Mouse (Mus musculus) liver, embryonic 16.5 days (tissue): Measurements from ENCODE around the gene Prkn. TPM values are rescaled to one million over a fixed set of nuclear protein-coding genes. Genes with fewer than 3 reads are reported as not detected.

Experiments
- ATAC-seq: fragments of 200-750 bp; cut with Nextera tagmentation; 2 replicates; pipeline ENCODE4 v1.8.0; 2017; ENCODE audit warnings: low read depth, mild to moderate bottlenecking, moderate number of reproducible peaks, moderate library complexity
- H3K27ac ChIP-seq: fragments of 300-500 bp; sonication (generic); 2 replicates; pipeline ENCODE4 v1.5.1; 2014; ENCODE audit warnings: mild to moderate bottlenecking, low read length
- H3K27me3 ChIP-seq: fragments of 300-500 bp; sonication (generic); 2 replicates; pipeline ENCODE4 v1.6.1; 2014; ENCODE audit warnings: low read depth, low read length, mixed read lengths; ENCODE audit not compliant: control insufficient read depth, insufficient read depth
- H3K36me3 ChIP-seq: fragments of 300-500 bp; sonication (generic); 2 replicates; pipeline ENCODE4 v1.6.1; 2014; ENCODE audit warnings: mild to moderate bottlenecking; ENCODE audit not compliant: control insufficient read depth, insufficient read depth
- H3K4me1 ChIP-seq: fragments of 300-500 bp; sonication (generic); 2 replicates; pipeline ENCODE4 v1.6.1; 2014; ENCODE audit warnings: low read depth, low read length, mixed read lengths; ENCODE audit not compliant: control insufficient read depth
- H3K4me2 ChIP-seq: fragments of 300-500 bp; sonication (generic); 2 replicates; pipeline ENCODE4 v1.6.1; 2014; ENCODE audit warnings: low read depth, low read length, mixed read lengths
- H3K4me3 ChIP-seq: fragments of 300-500 bp; sonication (generic); 2 replicates; pipeline ENCODE4 v1.5.1; 2014; ENCODE audit warnings: low read depth, mild to moderate bottlenecking, low read length
- H3K9ac ChIP-seq: fragments of 300-500 bp; sonication (generic); 2 replicates; pipeline ENCODE4 v1.6.1; 2014; ENCODE audit warnings: low read depth, low read length
- H3K9me3 ChIP-seq: fragments of 300-500 bp; sonication (generic); replicated peaks from 2 replicates; pipeline ENCODE4 v1.6.1; 2016; ENCODE audit warnings: low read length; ENCODE audit not compliant: control insufficient read depth
- WGBS: fragments of 180-500 bp; shearing (Covaris S2); extraction: QIAGEN DNeasy Blood & Tissue Kit; methylation state at CpG from one replicate; pipeline ENCODE4 v1.1.7; 2014; ENCODE audit not compliant: insufficient replicate concordance; 5-methylcytosine and 5-hydroxymethylcytosine counted together
- polyA plus RNA-seq: library from polyadenylated mRNA; unstranded; fragments of >200 nt; fragmentation: Nextera tagmentation; extraction: Ambion mirVana; gene quantifications from 2 replicates; pipeline ENCODE4 v1.2.1, GENCODE M21; 2015

The Prkn gene
- polyA plus RNA-seq, 1 experiment from 2014 or later = 0.70 TPM

DNA sequence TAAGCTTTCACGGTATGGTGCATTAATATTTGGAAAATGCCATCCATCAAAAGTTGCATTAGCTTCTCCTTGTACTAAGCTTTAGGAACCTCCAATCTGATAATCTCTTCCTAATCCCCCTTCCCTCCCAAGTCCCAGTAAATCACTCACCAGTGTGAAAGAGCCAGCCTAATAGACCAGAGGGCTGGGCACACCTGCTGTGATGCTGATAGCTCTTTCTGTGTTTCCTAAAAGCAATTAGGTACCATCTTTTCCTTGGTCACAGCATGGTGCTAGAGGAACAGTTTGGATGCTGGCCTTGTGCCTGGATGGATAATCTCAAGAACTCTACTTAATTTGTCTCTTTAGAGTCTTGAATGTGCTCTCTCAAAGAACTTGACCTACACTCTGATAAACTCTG is 287.0 kb downstream of the Prkn start:
- Histone ChIP-seq H3K4me3 (no peak overlapping the region), H3K36me3 (no peaks in the 10 kb centered on the region), H3K4me1 (no peaks in the 10 kb centered on the region), H3K4me2 (no peak overlapping the region), H3K27me3 (no peaks in the 10 kb centered on the region), H3K9ac (no peak overlapping the region), H3K27ac (no peak overlapping the region), H3K9me3 (no peaks in the 10 kb centered on the region)
- no peak for ATAC-seq
- WGBS = 58% methylated on average over 1 of the region's 1 CpGs

DNA sequence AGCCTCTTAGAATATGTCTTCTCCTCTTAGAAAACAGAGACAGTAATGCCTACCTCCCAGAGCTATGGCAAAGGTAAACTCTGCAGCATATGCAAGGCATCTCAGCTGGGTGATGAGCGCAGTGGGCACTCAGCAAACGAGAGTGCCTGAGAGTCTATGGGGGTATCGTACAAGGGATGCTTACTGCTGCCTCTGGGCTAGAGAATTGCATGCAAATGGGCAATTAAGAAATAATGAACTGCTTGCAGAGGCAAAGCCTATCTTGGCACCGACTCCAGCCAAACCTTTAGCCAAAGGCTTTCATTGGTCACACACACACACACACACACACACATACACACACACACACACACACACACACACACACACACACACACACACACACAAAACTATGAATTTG is 290.7 kb downstream of the Prkn start:
- H3K36me3 ChIP-seq = no peaks in the 10 kb centered on the region
- no peak overlapping the region for H3K4me2 ChIP-seq
- no peaks in the 10 kb centered on the region for H3K9me3 ChIP-seq
- H3K27ac ChIP-seq = no peak overlapping the region
- H3K9ac ChIP-seq = no peak overlapping the region
- H3K4me3 ChIP-seq = no peak overlapping the region
- ATAC-seq = no peak
- no peaks in the 10 kb centered on the region for H3K27me3 ChIP-seq
- no peaks in the 10 kb centered on the region for H3K4me1 ChIP-seq
- 63% methylated on average over 4 of the region's 4 CpGs for WGBS

GRCm38 (mm10) chr17:11142321-11142720 is 302.1 kb downstream of the Prkn start:
- no peak overlapping the region for H3K9ac ChIP-seq
- H3K4me1 ChIP-seq = no peaks in the 10 kb centered on the region
- no peak overlapping the region for H3K4me3 ChIP-seq
- ATAC-seq = no peak
- H3K9me3 ChIP-seq = no peaks in the 10 kb centered on the region
- H3K36me3 ChIP-seq = no peaks in the 10 kb centered on the region
- no peak overlapping the region for H3K4me2 ChIP-seq
- WGBS = 56% methylated on average over 5 of the region's 5 CpGs
- H3K27ac ChIP-seq = no peak overlapping the region
- no peaks in the 10 kb centered on the region for H3K27me3 ChIP-seq

GRCm38 (mm10) chr17:11156119-11156518 is 315.9 kb downstream of the Prkn start:
- Histone ChIP-seq H3K9ac (no peak overlapping the region), H3K27ac (no peak overlapping the region), H3K36me3 (no peaks in the 10 kb centered on the region), H3K27me3 (no peaks in the 10 kb centered on the region), H3K4me1 (no peaks in the 10 kb centered on the region), H3K4me2 (no peak overlapping the region), H3K9me3 (no peaks in the 10 kb centered on the region), H3K4me3 (no peak overlapping the region)
- WGBS = 69% methylated on average over 3 of the region's 3 CpGs
- no peak for ATAC-seq

DNA sequence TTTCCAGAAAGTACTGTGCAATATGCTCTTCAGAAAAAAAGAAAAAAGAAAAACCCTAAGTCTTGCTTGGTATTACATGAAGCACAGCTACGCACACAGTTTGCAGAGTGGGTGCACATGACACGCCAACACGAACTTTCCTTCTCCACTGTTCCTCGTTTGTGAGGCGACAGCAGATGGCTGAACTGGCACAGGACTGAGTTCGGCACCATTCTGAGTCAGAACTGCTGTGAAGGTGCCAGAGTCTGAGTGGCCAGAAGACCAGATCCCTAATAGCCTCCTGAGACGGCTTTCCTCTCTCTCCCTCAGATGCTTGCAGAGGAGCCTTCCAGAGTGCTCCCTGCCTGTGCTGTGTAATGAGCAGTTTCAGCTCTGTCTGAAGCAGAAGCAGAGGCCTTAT is 317.4 kb downstream of the Prkn start:
- WGBS = 55% methylated on average over 7 of the region's 7 CpGs
- ATAC-seq = no peak
- H3K4me1 ChIP-seq = no peaks in the 10 kb centered on the region

GRCm38 (mm10) chr17:11161436-11161835 is 321.3 kb downstream of the Prkn start:
- ATAC-seq = no peak
- H3K4me3 ChIP-seq = no peak overlapping the region
- 71% methylated on average over 1 of the region's 1 CpGs for WGBS
- no peaks in the 10 kb centered on the region for H3K4me1 ChIP-seq
- H3K4me2 ChIP-seq = no peak overlapping the region
- no peak overlapping the region for H3K27ac ChIP-seq
- H3K9me3 ChIP-seq = no peaks in the 10 kb centered on the region
- H3K27me3 ChIP-seq = no peaks in the 10 kb centered on the region
- H3K36me3 ChIP-seq = no peaks in the 10 kb centered on the region
- no peak overlapping the region for H3K9ac ChIP-seq

More for the DNA sequence above, 317.4 kb downstream of the Prkn start:
- no peak overlapping the region for H3K9ac ChIP-seq
- no peak overlapping the region for H3K27ac ChIP-seq
- no peak overlapping the region for H3K4me2 ChIP-seq
- H3K36me3 ChIP-seq = no peaks in the 10 kb centered on the region
- no peaks in the 10 kb centered on the region for H3K27me3 ChIP-seq
- no peak overlapping the region for H3K4me3 ChIP-seq
- H3K9me3 ChIP-seq = no peaks in the 10 kb centered on the region

DNA sequence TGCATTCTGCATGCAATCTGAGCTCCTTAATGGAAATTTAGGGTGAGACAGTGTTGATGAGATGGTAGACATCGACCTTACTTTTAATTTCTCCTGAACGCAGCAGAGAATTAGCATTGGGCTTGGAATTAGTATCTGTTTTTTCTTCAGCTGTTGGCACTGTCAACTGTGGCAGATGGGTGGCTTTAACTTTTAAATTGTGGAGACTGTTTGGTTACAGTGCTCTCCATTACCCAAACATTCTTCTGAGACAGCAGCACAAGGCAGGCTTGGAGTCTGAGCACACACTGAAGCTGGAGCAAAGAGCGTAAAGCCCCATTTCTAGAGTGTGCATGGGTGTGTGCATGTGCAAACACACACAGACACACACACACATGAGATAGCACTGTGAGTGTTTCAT is 322.6 kb downstream of the Prkn start:
- Histone ChIP-seq H3K4me1 (no peaks in the 10 kb centered on the region), H3K9ac (no peak overlapping the region), H3K4me2 (no peak overlapping the region), H3K36me3 (no peaks in the 10 kb centered on the region), H3K9me3 (no peaks in the 10 kb centered on the region), H3K27ac (no peak overlapping the region), H3K4me3 (no peak overlapping the region), H3K27me3 (no peaks in the 10 kb centered on the region)
- 65% methylated on average over 3 of the region's 3 CpGs for WGBS
- ATAC-seq = no peak

DNA sequence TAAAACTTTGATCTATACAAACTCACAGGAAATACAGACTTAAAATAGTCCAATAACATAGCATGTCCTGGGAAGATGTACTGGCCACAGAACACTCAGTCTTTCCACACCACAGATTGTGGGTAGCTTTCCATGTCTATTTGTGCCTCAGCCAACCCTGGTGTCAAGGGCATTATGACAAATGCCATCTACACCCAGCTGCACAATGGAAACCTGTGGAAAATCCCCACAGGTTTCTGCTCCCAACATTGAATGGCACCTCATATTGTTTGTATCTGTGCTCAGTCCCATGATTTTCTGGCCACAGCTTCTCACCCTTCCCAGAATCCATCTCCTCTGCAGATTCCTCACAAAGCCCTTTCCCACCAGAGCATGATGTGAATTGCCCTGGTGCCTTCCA is 347.2 kb downstream of the Prkn start:
- ATAC-seq = no peak
- Histone ChIP-seq H3K9me3 (no peaks in the 10 kb centered on the region), H3K27ac (no peak overlapping the region), H3K9ac (no peak overlapping the region), H3K36me3 (no peaks in the 10 kb centered on the region), H3K4me3 (no peak overlapping the region), H3K27me3 (no peaks in the 10 kb centered on the region), H3K4me2 (no peak overlapping the region), H3K4me1 (no peaks in the 10 kb centered on the region)

DNA sequence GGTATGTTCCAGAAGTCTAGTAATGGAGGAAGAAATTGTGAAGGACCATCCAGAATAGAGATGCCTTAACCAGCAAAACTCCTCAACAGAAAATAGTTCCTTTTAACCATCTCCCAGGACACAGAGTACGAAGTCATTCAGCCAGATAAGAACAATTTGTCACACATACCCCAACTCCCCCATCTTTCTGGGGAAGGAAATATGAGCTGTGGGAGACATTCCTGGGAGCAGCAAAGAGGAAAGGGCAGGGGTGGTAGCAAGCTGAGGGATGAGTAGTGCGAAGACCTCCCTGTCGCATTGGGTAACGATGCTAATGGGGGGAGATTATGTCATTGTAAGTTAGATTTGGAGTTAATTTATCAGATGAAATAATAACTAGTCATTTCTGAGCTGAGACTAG is 348.3 kb downstream of the Prkn start:
- Histone ChIP-seq H3K4me3 (no peak overlapping the region), H3K9me3 (no peaks in the 10 kb centered on the region), H3K9ac (no peak overlapping the region), H3K27ac (no peak overlapping the region), H3K4me1 (no peaks in the 10 kb centered on the region), H3K36me3 (no peaks in the 10 kb centered on the region), H3K27me3 (no peaks in the 10 kb centered on the region), H3K4me2 (no peak overlapping the region)
- no peak for ATAC-seq
- 65% methylated on average over 4 of the region's 4 CpGs for WGBS

DNA sequence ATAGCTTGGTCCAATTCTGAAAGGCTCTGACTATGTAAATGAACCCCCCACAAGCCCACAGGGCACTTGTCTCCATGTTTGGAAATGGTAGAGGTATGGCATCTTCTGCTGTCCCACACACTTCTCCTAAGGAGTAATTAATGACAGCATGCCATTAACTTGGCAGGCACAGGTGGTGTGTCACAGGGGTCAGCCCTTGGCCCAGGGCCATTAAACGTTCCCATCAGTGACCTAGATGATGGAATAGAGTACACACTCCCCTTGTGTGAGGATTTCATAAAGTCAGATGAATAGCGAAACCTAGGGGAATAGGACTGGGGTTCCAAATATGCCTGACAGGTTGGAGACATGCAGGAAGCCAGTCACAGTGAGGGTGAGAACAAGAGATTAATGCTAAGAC is 350.1 kb downstream of the Prkn start:
- Histone ChIP-seq H3K27ac (no peak overlapping the region), H3K9ac (no peak overlapping the region), H3K4me1 (no peaks in the 10 kb centered on the region), H3K27me3 (no peaks in the 10 kb centered on the region), H3K4me3 (no peak overlapping the region), H3K36me3 (no peaks in the 10 kb centered on the region), H3K9me3 (no peaks in the 10 kb centered on the region), H3K4me2 (no peak overlapping the region)
- ATAC-seq = no peak
- 51% methylated on average over 2 of the region's 2 CpGs for WGBS
